Mouse (Mus musculus): ENCODE measurements around the gene Mphosph9. TPM values are rescaled to one million over a fixed set of nuclear protein-coding genes. Genes with fewer than 3 reads are reported as not detected.
"Not testable (repeated sequence)": the region's sequence is repeated elsewhere in the genome, so short reads cannot be mapped to it uniquely, and the experiment has no call there.

The Mphosph9 gene
- polyA plus RNA-seq, 2 experiments: 3.4 to 4.2 TPM

- TF ChIP-seq CTCF (IDR thresholded peaks at IDR 0.05; ENCODE audit: low read depth): no peak
- TF ChIP-seq EP300 (IDR thresholded peaks at IDR 0.05; ENCODE audit: low read depth): no peak
- 79% methylated on average over 8 of the region's 8 CpGs for WGBS (ENCODE audit: insufficient replicate concordance)
- Histone ChIP-seq H3K4me1 (replicated peaks; ENCODE audit: control insufficient read depth in 2 of 2, insufficient read depth in 2 of 2, low read length in 1 of 2) (no peaks in the 10 kb centered on the region), H3K27me3 (ENCODE audit: control insufficient read depth, insufficient read depth, low read length) (no peaks in the 10 kb centered on the region), H3K4me2 (ENCODE audit: low read depth) (no peak overlapping the region), H3K4me3 (ENCODE audit: insufficient read depth in 1 of 2, low read depth in 2 of 2, low read length in 2 of 2) (no peak overlapping the region), H3K27ac (no peak overlapping the region), H3K9me3 (ENCODE audit: control insufficient read depth, low read length) (no peaks in the 10 kb centered on the region), H3K9ac (replicated peaks) (no peak overlapping the region), H3K36me3 (replicated peaks; ENCODE audit: control insufficient read depth, insufficient read depth, low read depth) (peaks cover 11% of the 10 kb centered on the region)
- ATAC-seq (ENCODE audit: insufficient read depth) (no peak), DNase-seq (ENCODE audit: low read depth in 3 of 3, low spot score in 3 of 3) (no peak)
Observed at GRCm38 (mm10) chr5:124342897-124343296, 15.1 kb upstream of the Mphosph9 start.

- H3K9ac ChIP-seq (replicated peaks); H3K27ac ChIP-seq; H3K36me3 ChIP-seq (replicated peaks; ENCODE audit: control insufficient read depth, insufficient read depth, low read depth); H3K9me3 ChIP-seq (ENCODE audit: control insufficient read depth, low read length); H3K4me2 ChIP-seq (ENCODE audit: low read depth); H3K27me3 ChIP-seq (ENCODE audit: control insufficient read depth, insufficient read depth, low read length); H3K4me1 ChIP-seq (replicated peaks; ENCODE audit: control insufficient read depth in 2 of 2, insufficient read depth in 2 of 2, low read length in 1 of 2); H3K4me3 ChIP-seq (ENCODE audit: insufficient read depth in 1 of 2, low read depth in 2 of 2, low read length in 2 of 2); DNase-seq (ENCODE audit: low read depth in 3 of 3, low spot score in 3 of 3): not testable (repeated sequence)
- 0 out of 2 replicates have a peak, but pooled peaks have one; percentile 18 for ATAC-seq (ENCODE audit: insufficient read depth)
- WGBS (ENCODE audit: insufficient replicate concordance): 62% methylated on average over 6 of the region's 6 CpGs
Observed at GRCm38 (mm10) chr5:124341753-124342339, 14.1 kb upstream of the Mphosph9 start.

DNA sequence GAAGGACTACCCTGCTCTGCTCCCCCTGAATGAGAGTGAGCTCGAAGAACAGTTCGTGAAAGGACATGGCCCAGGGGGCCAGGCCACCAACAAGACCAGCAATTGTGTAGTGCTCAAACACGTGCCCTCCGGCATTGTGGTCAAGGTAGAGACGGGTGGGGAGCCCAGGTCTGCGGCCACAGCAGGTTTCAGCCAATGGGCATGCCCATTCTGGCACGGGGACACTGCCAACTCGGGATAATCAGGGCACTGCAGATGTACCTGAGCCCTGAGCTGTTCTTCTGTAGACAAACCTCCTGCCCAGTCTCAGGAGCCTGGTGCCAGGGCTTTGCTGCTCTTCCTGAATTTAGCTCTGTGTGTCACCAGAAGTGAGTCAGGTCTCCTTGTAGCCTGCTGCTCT is 11.0 kb upstream of the Mphosph9 start:
- Histone ChIP-seq H3K4me3 (ENCODE audit: insufficient read depth in 1 of 2, low read depth in 2 of 2, low read length in 2 of 2) (no peak overlapping the region), H3K9me3 (ENCODE audit: control insufficient read depth, low read length) (no peaks in the 10 kb centered on the region), H3K9ac (replicated peaks) (no peak overlapping the region), H3K36me3 (replicated peaks; ENCODE audit: control insufficient read depth, insufficient read depth, low read depth) (no peaks in the 10 kb centered on the region), H3K4me2 (ENCODE audit: low read depth) (no peak overlapping the region), H3K27me3 (ENCODE audit: control insufficient read depth, insufficient read depth, low read length) (no peaks in the 10 kb centered on the region), H3K4me1 (replicated peaks; ENCODE audit: control insufficient read depth in 2 of 2, insufficient read depth in 2 of 2, low read length in 1 of 2) (no peaks in the 10 kb centered on the region), H3K27ac (no peak overlapping the region)
- ATAC-seq (ENCODE audit: insufficient read depth) (no peak), DNase-seq (ENCODE audit: low read depth in 3 of 3, low spot score in 3 of 3) (no peak)
- WGBS (ENCODE audit: insufficient replicate concordance): 67% methylated on average over 8 of the region's 8 CpGs
- TF ChIP-seq EP300 (IDR thresholded peaks at IDR 0.05; ENCODE audit: low read depth): no peak
- no peak for TF ChIP-seq CTCF (IDR thresholded peaks at IDR 0.05; ENCODE audit: low read depth)

GRCm38 (mm10) chr5:124337909-124338308 is 10.1 kb upstream of the Mphosph9 start:
- DNase-seq (ENCODE audit: low read depth in 3 of 3, low spot score in 3 of 3) (no peak), ATAC-seq (ENCODE audit: insufficient read depth) (no peak)
- Histone ChIP-seq H3K27me3 (ENCODE audit: control insufficient read depth, insufficient read depth, low read length) (no peaks in the 10 kb centered on the region), H3K27ac (no peak overlapping the region), H3K36me3 (replicated peaks; ENCODE audit: control insufficient read depth, insufficient read depth, low read depth) (no peaks in the 10 kb centered on the region), H3K4me3 (ENCODE audit: insufficient read depth in 1 of 2, low read depth in 2 of 2, low read length in 2 of 2) (no peak overlapping the region), H3K9ac (replicated peaks) (no peak overlapping the region), H3K4me1 (replicated peaks; ENCODE audit: control insufficient read depth in 2 of 2, insufficient read depth in 2 of 2, low read length in 1 of 2) (no peaks in the 10 kb centered on the region), H3K4me2 (ENCODE audit: low read depth) (no peak overlapping the region), H3K9me3 (ENCODE audit: control insufficient read depth, low read length) (no peaks in the 10 kb centered on the region)
- no peak for TF ChIP-seq CTCF (IDR thresholded peaks at IDR 0.05; ENCODE audit: low read depth)
- no peak for TF ChIP-seq EP300 (IDR thresholded peaks at IDR 0.05; ENCODE audit: low read depth)
- WGBS (ENCODE audit: insufficient replicate concordance): 72% methylated on average over 9 of the region's 9 CpGs

- H3K36me3 ChIP-seq (replicated peaks; ENCODE audit: control insufficient read depth, insufficient read depth, low read depth): no peaks in the 10 kb centered on the region
- no peak overlapping the region for H3K27ac ChIP-seq
- H3K4me2 ChIP-seq (ENCODE audit: low read depth): no peak overlapping the region
- H3K27me3 ChIP-seq (ENCODE audit: control insufficient read depth, insufficient read depth, low read length): no peaks in the 10 kb centered on the region
- DNase-seq (ENCODE audit: low read depth in 3 of 3, low spot score in 3 of 3): no peak
- no peak overlapping the region for H3K9ac ChIP-seq (replicated peaks)
- 75% methylated on average over 9 of the region's 9 CpGs for WGBS (ENCODE audit: insufficient replicate concordance)
- no peaks in the 10 kb centered on the region for H3K9me3 ChIP-seq (ENCODE audit: control insufficient read depth, low read length)
- no peak overlapping the region for H3K4me3 ChIP-seq (ENCODE audit: insufficient read depth in 1 of 2, low read depth in 2 of 2, low read length in 2 of 2)
- ATAC-seq (ENCODE audit: insufficient read depth): no peak
- no peaks in the 10 kb centered on the region for H3K4me1 ChIP-seq (replicated peaks; ENCODE audit: control insufficient read depth in 2 of 2, insufficient read depth in 2 of 2, low read length in 1 of 2)
- no peak for TF ChIP-seq EP300 (IDR thresholded peaks at IDR 0.05; ENCODE audit: low read depth)
- no peak for TF ChIP-seq CTCF (IDR thresholded peaks at IDR 0.05; ENCODE audit: low read depth)
Observed at GRCm38 (mm10) chr5:124337103-124337502, 9.3 kb upstream of the Mphosph9 start.
